Mouse (Mus musculus) left cerebral cortex, postnatal 10 days (tissue): ENCODE measurements around the gene Cdipt. TPM values are rescaled to one million over a fixed set of nuclear protein-coding genes. Genes with fewer than 3 reads are reported as not detected.

Experiments
- total RNA-seq, 2 experiments: library from RNA; stranded (reverse); gene quantifications; 2 replicates each; pipeline ENCODE4 v1.2.3; 2021

The Cdipt gene
- total RNA-seq, 2 experiments from 2014 or later = 163 to 166 TPM

Other genes starting within 250 kb of the Cdipt start
- 100 to 1,000 TPM; 260 to 263 TPM for gene Mapk3, start 216.3 kb upstream of the Cdipt start, total RNA-seq
- gene Gdpd3, start 209.6 kb upstream of the Cdipt start, total RNA-seq = 1 to 10 TPM; 2.6 to 3.5 TPM
- gene Ypel3, start 199.0 kb upstream of the Cdipt start, total RNA-seq = 100 to 1,000 TPM; 167 to 169 TPM
- gene Tbx6, start 194.4 kb upstream of the Cdipt start, total RNA-seq = under 1 TPM; 0.21 to 0.41 TPM
- 10 to 100 TPM; 54.4 to 56.2 TPM for gene Ppp4c, start 183.4 kb upstream of the Cdipt start, total RNA-seq
- 100 to 1,000 TPM; 135 to 141 TPM for gene Fam57b, start 178.2 kb upstream of the Cdipt start, total RNA-seq
- gene 4930451I11Rik, start 144.3 kb upstream of the Cdipt start, total RNA-seq = not detected
- 10 to 100 TPM; 74.1 to 80.3 TPM for gene Doc2a, start 128.5 kb upstream of the Cdipt start, total RNA-seq
- 10 to 100 TPM; 32.4 to 41.1 TPM for gene Hirip3, start 113.9 kb upstream of the Cdipt start, total RNA-seq
- 10 to 100 TPM; 51.5 to 56.4 TPM for gene Ino80e, start 113.5 kb upstream of the Cdipt start, total RNA-seq
- 100 to 1,000 TPM; 161 to 168 TPM for gene Taok2, start 91.2 kb upstream of the Cdipt start, total RNA-seq
- 10 to 100 TPM; 22.4 to 25.2 TPM for gene Tmem219, start 53.0 kb upstream of the Cdipt start, total RNA-seq
- gene Kctd13, start 47.0 kb upstream of the Cdipt start, total RNA-seq = 100 to 1,000 TPM; 143 to 150 TPM
- gene Asphd1, start 26.3 kb upstream of the Cdipt start, total RNA-seq = 10 to 100 TPM; 49.0 to 58.8 TPM
- gene Sez6l2, start 25.4 kb upstream of the Cdipt start, total RNA-seq = 100 to 1,000 TPM; 306 to 312 TPM
- gene Cdiptos, start 184 bp downstream of the Cdipt start, total RNA-seq = under 1 TPM in 1 of 2 experiments, not detected in 1; 0.17 TPM
- 1 to 10 TPM; 4.4 to 4.5 TPM for gene Mvp, start 38.7 kb downstream of the Cdipt start, total RNA-seq
- under 1 TPM in 1 of 2 experiments, not detected in 1; 0.94 TPM for gene Pagr1b, start 40.6 kb downstream of the Cdipt start, total RNA-seq
- 10 to 100 TPM; 17.1 to 17.7 TPM for gene Pagr1a, start 41.4 kb downstream of the Cdipt start, total RNA-seq
- 10 to 100 TPM; 38.9 to 40.8 TPM for gene Gm42742, start 45.2 kb downstream of the Cdipt start, total RNA-seq
- gene Prrt2, start 45.3 kb downstream of the Cdipt start, total RNA-seq = 100 to 1,000 TPM; 182 to 196 TPM
- gene Maz, start 51.1 kb downstream of the Cdipt start, total RNA-seq = 100 to 1,000 TPM; 265 to 274 TPM
- 1 to 10 TPM; 8.8 to 9.8 TPM for gene Kif22, start 66.6 kb downstream of the Cdipt start, total RNA-seq
- not detected for gene Zg16, start 111.4 kb downstream of the Cdipt start, total RNA-seq
- 1 to 10 TPM; 1.4 to 2.1 TPM for gene AI467606, start 115.4 kb downstream of the Cdipt start, total RNA-seq
- under 1 TPM in 1 of 2 experiments, not detected in 1; 0.22 TPM for gene Qprt, start 146.3 kb downstream of the Cdipt start, total RNA-seq
- under 1 TPM; 0.11 to 0.12 TPM for gene Spn, start 161.9 kb downstream of the Cdipt start, total RNA-seq
- gene Cd2bp2, start 220.1 kb downstream of the Cdipt start, total RNA-seq = 10 to 100 TPM; 74.0 to 75.8 TPM
- gene Tbc1d10b, start 232.6 kb downstream of the Cdipt start, total RNA-seq = 10 to 100 TPM; 85.6 to 88.0 TPM
- gene Mylpf, start 233.0 kb downstream of the Cdipt start, total RNA-seq = 1 to 10 TPM in 1 of 2 experiments, not detected in 1; 1.2 TPM